In genomic region chr19:34610118-34610517, GRCm38 (mm10) we compare ENCODE assay signal across 6 mouse cellular contexts. TPM values are rescaled to one million over a fixed set of nuclear protein-coding genes. Genes with fewer than 3 reads are reported as not detected.
DNase-seq lines count a peak whose midpoint lies in the region; TF ChIP-seq lines count a peak whose summit lies in the region.
"Not testable (repeated sequence)": the region's sequence is repeated elsewhere in the genome, so short reads cannot be mapped to it uniquely, and the experiment has no call there.
"Had no signal": no experiment of that assay in that cellular context is flagged by ENCODE, and none has a peak within 500 bp of the region (broad histone marks: within the 10 kb centered on the region; RNA-seq: fewer than 3 reads in every experiment).

No protein-coding gene starts in this region.

- TF ChIP-seq POLR2A in CH12.LX (IDR thresholded peaks at IDR 0.05; ENCODE audit: low read depth, low read length), result not testable (repeated sequence)

- H3K79me2 ChIP-seq in CH12.LX (replicated peaks; ENCODE audit: control insufficient read depth, extremely low read depth, insufficient read depth, poor library complexity, severe bottlenecking), result not testable (repeated sequence)

- not testable (repeated sequence) for H3K36me3 ChIP-seq in CH12.LX (replicated peaks in 1 of 2; ENCODE audit: control insufficient read depth in 1 of 2, insufficient read depth in 1 of 2, low read length in 1 of 2); ES-E14 (ENCODE audit: control insufficient read depth, insufficient read depth, low read length, poor library complexity, severe bottlenecking)

- not testable (repeated sequence) for H3K4me2 ChIP-seq in CH12.LX (ENCODE audit: insufficient read depth, low read depth, poor library complexity, severe bottlenecking)

- in situ Hi-C loops in CH12.LX (cut with MboI; ENCODE audit: low pct_ligation_motif_present, low pct_unique_long_range_greater_than_20kb, low sequenced_read_pairs); ES-E14 (cut with MboI; ENCODE audit: low sequenced_read_pairs in 2 of 2, unreplicated experiment in 2 of 2): not testable (repeated sequence)

- not testable (repeated sequence) for H3K9me3 ChIP-seq in CH12.LX (replicated peaks; ENCODE audit: low read length); ES-E14 (ENCODE audit: control insufficient read depth, insufficient read depth, low read depth, low read length)

- H3K4me3 ChIP-seq in CH12.LX (replicated peaks in 1 of 3; ENCODE audit: low read depth in 2 of 3, low read length in 2 of 3, poor library complexity in 1 of 3); ES-E14 (ENCODE audit: insufficient read depth in 1 of 2, low read depth in 1 of 2, low read length in 2 of 2, poor library complexity in 1 of 2, severe bottlenecking in 1 of 2): not testable (repeated sequence)

- peaks cover 0 to 10% of the 10 kb centered on the region in 2 experiments; a peak in 2 of 4 replicates for H3K4me1 ChIP-seq in CH12.LX (ENCODE audit: control insufficient read depth in 1 of 2, insufficient read depth in 2 of 2)
- H3K4me1 ChIP-seq in ES-E14 (ENCODE audit: control insufficient read depth in 2 of 2, insufficient read depth in 2 of 2, low read length in 2 of 2, poor library complexity in 1 of 2), result not testable (repeated sequence)

- not testable (repeated sequence) for H3K27me3 ChIP-seq in CH12.LX (replicated peaks)

- not testable (repeated sequence) for TF ChIP-seq EP300 in CH12.LX (IDR thresholded peaks at IDR 0.05; ENCODE audit: low read length)

- DNase-seq in CH12.LX (ENCODE audit: extremely low read depth); ES-E14 (ENCODE audit: low read depth, low spot score): not testable (repeated sequence)
- DNase-seq in heart, adult 11 months, result peak; percentile 29

- not testable (repeated sequence) for TF ChIP-seq CTCF in CH12.LX (conservative IDR thresholded peaks at IDR 0.05 in 1 of 2, IDR thresholded peaks at IDR 0.05 in 1 of 2; ENCODE audit: low read depth in 2 of 2, low read length in 2 of 2)

- dilution Hi-C loops in CH12.LX (cut with MboI; ENCODE audit: extremely low pct_ligation_motif_present, extremely low pct_unique_long_range_greater_than_20kb, low sequenced_read_pairs), result not testable (repeated sequence)

- H3K9ac ChIP-seq in CH12.LX (ENCODE audit: insufficient read depth, low read depth); ES-E14 (ENCODE audit: insufficient read depth, low read depth, low read length, poor library complexity, severe bottlenecking): not testable (repeated sequence)

- TF ChIP-seq RAD21 in CH12.LX (IDR thresholded peaks at IDR 0.05; ENCODE audit: low read depth, low read length), result not testable (repeated sequence)

- not testable (repeated sequence) for H3K27ac ChIP-seq in CH12.LX (ENCODE audit: insufficient read depth, low read depth); ES-E14 (ENCODE audit: insufficient read depth, low read depth, low read length, poor library complexity, severe bottlenecking)

TF ChIP-seq in CH12.LX, 34 proteins besides CTCF, POLR2A, EP300 and RAD21:
- TF ChIP-seq MAFK (IDR thresholded peaks at IDR 0.05; ENCODE audit: insufficient replicate concordance, low read length), result peak; percentile 82

TF ChIP-seq in ES-E14, 5 proteins besides CTCF, POLR2A, EP300 and RAD21:
- TF ChIP-seq MAFK (IDR thresholded peaks at IDR 0.05; ENCODE audit: insufficient read depth, low read depth, low read length), result peak; percentile 82

RNA-seq across cellular contexts. Expression of gene Ifit3b, which starts 2.3 kb away (rescaled TPM):
- total RNA-seq in CH12.LX (2012; rRNA removed), result not detected in 2 replicates
- not detected in 2 replicates for total RNA-seq in CH12.LX (2014; rRNA removed)
- not detected in 2 replicates for polyA plus RNA-seq in CH12.LX (2012; ENCODE audit: insufficient read length, low read depth)
- total RNA-seq in ES-E14 (2012; rRNA removed), result not detected in 2 replicates
- total RNA-seq: G1E, MEL had no signal
- polyA plus RNA-seq: C2C12, G1E had no signal

RNA-seq across cellular contexts. Expression of gene Ifit1bl1, which starts 8.4 kb away (rescaled TPM):
- total RNA-seq in CH12.LX (2012; rRNA removed) (not detected in 2 replicates), CH12.LX (2014; rRNA removed) (0.09 TPM in 1 of 2 replicates, not detected in the other), ES-E14 (2012; rRNA removed) (not detected in 2 replicates)
- 0.15 and 0.26 TPM in 2 replicates for polyA plus RNA-seq in CH12.LX (2012; ENCODE audit: insufficient read length, low read depth)
- total RNA-seq: MEL had no signal
- polyA plus RNA-seq: C2C12, G1E had no signal

RNA-seq across cellular contexts. Expression of gene Ifit3, which starts 26.8 kb away (rescaled TPM):
- total RNA-seq in CH12.LX (2012; rRNA removed) (0.08 and 0.13 TPM in 2 replicates), CH12.LX (2014; rRNA removed) (0.65 and 1.0 TPM in 2 replicates), ES-E14 (2012; rRNA removed) (0.09 TPM in 1 of 2 replicates, not detected in the other)
- polyA plus RNA-seq in CH12.LX (2012; ENCODE audit: insufficient read length, low read depth), result 0.87 and 1.0 TPM in 2 replicates
- total RNA-seq: MEL had no signal
- polyA plus RNA-seq: G1E had no signal

RNA-seq across cellular contexts. Expression of gene Ifit1bl2, which starts 30.4 kb away (rescaled TPM):
- total RNA-seq in CH12.LX (2012; rRNA removed), result not detected in 2 replicates
- 0.08 TPM in 2 replicates for total RNA-seq in CH12.LX (2014; rRNA removed)
- 0.15 and 0.24 TPM in 2 replicates for polyA plus RNA-seq in CH12.LX (2012; ENCODE audit: insufficient read length, low read depth)
- total RNA-seq in ES-E14 (2012; rRNA removed), result not detected in 2 replicates
- total RNA-seq: MEL had no signal
- polyA plus RNA-seq: C2C12, G1E had no signal

RNA-seq across cellular contexts. Expression of gene Ifit1, which starts 30.6 kb away (rescaled TPM):
- 0.25 TPM in 2 replicates for total RNA-seq in CH12.LX (2012; rRNA removed)
- 1.4 and 1.8 TPM in 2 replicates for total RNA-seq in CH12.LX (2014; rRNA removed)
- 2.3 and 2.5 TPM in 2 replicates for polyA plus RNA-seq in CH12.LX (2012; ENCODE audit: insufficient read length, low read depth)
- total RNA-seq in ES-E14 (2012; rRNA removed), result 0.16 TPM in 1 of 2 replicates, not detected in the other
- polyA plus RNA-seq: G1E had no signal
